Mouse (Mus musculus) embryonic facial prominence, embryonic 13.5 days (tissue): ENCODE data around the gene Psmg4. TPM values are rescaled to one million over a fixed set of nuclear protein-coding genes. Genes with fewer than 3 reads are reported as not detected.

ENCODE experiments used
- ATAC-seq: fragments of 200-750 bp; cut with Nextera tagmentation; 2 replicates; pipeline ENCODE4 v1.8.0; 2017; ENCODE audit warnings: low read depth; ENCODE audit not compliant: insufficient number of reproducible peaks, insufficient read depth, low FRiP score, low TSS enrichment
- H3K27ac ChIP-seq: fragments of 300-500 bp; sonication (generic); 2 replicates; pipeline ENCODE4 v1.5.1; 2015; ENCODE audit warnings: moderate library complexity, mild to moderate bottlenecking, inconsistent platforms
- H3K27me3 ChIP-seq: fragments of 300-500 bp; sonication (generic); 2 replicates; pipeline ENCODE4 v1.6.1; 2015; ENCODE audit warnings: mild to moderate bottlenecking, inconsistent platforms
- H3K36me3 ChIP-seq: fragments of 300-500 bp; sonication (generic); 2 replicates; pipeline ENCODE4 v1.6.1; 2015; ENCODE audit warnings: mild to moderate bottlenecking, inconsistent platforms
- H3K4me1 ChIP-seq: fragments of 300-500 bp; sonication (generic); 2 replicates; pipeline ENCODE4 v1.6.1; 2015; ENCODE audit warnings: inconsistent platforms
- H3K4me2 ChIP-seq: fragments of 300-500 bp; sonication (generic); 2 replicates; pipeline ENCODE4 v1.6.1; 2015; ENCODE audit warnings: moderate library complexity, mild to moderate bottlenecking, inconsistent platforms
- H3K4me3 ChIP-seq: fragments of 300-500 bp; sonication (generic); 2 replicates; pipeline ENCODE4 v1.5.1; 2015; ENCODE audit warnings: mild to moderate bottlenecking, inconsistent platforms
- H3K9ac ChIP-seq: fragments of 300-500 bp; sonication (generic); 2 replicates; pipeline ENCODE4 v1.6.1; 2015; ENCODE audit warnings: mild to moderate bottlenecking, inconsistent platforms
- H3K9me3 ChIP-seq: fragments of 300-500 bp; sonication (generic); 2 replicates; pipeline ENCODE4 v1.6.1; 2016; ENCODE audit warnings: inconsistent platforms
- WGBS: fragments of 180-500 bp; shearing (Covaris S2); methylation state at CpG from one replicate; pipeline ENCODE4 v1.1.7; 2015; ENCODE audit warnings: mixed read lengths; 5-methylcytosine and 5-hydroxymethylcytosine counted together
- polyA plus RNA-seq: library from polyadenylated mRNA; unstranded; fragments of >200 nt; fragmentation: Nextera tagmentation; extraction: Ambion mirVana; gene quantifications from 2 replicates; pipeline ENCODE4 v1.2.1, GENCODE M21; 2015

Psmg4 gene
- polyA plus RNA-seq, result 104 and 111 TPM in 2 replicates

DNA sequence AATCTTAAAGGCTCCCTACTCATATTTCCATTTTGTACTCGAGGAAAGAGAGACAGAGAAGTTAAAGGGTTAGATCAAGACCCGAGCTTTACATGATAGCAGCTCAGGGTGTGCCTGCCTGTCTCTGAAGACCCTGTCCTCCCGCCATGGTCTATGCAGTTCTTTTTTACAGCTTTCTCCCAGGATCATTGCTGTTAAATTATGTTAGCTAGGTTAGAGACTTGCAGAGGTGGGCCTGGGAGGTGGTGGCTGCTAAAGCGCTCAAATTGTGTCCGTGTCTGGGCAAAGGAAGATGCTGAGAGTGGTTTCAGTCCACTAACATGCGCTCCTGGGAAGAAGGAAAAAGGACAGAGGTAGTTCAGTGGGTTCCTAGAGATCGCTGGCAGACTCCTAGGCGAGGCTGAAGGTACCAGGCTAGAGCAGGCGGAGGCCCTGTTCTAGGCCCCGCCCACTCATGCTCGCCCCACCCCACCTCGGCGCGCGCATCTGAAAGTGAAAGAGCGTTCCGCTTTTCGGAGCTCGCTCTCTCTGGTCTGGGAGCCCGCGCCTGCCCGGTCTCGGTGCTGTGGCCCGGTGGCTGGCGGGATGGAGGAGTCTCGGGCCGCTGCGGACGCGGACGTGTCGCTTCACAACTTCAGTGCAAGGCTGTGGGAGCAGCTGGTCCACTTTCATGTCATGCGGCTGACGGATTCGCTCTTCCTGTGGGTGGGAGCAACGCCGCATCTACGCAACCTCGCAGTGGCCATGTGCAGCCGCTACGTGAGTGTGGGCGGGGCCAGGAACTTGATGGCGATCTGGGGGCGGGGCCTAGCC, at the start of gene Psmg4:
Gene Psmg4, plus strand, starts transcription at position 474 of the 813 bp plus-strand sequence.
- Histone ChIP-seq H3K9ac (peak within 1 kb of the TSS; percentile 76), H3K4me1 (peaks cover 13% of the 10 kb centered on the region), H3K4me2 (peak within 1 kb of the TSS; percentile 69), H3K36me3 (peaks cover 11% of the 10 kb centered on the region), H3K9me3 (no peaks in the 10 kb centered on the region), H3K27me3 (no peaks in the 10 kb centered on the region), H3K27ac (peak within 1 kb of the TSS; percentile 93), H3K4me3 (peak within 1 kb of the TSS; percentile 69)
- ATAC-seq, result peak; percentile 93
- WGBS, result 2% methylated on average over 44 of the region's 44 CpGs

DNA sequence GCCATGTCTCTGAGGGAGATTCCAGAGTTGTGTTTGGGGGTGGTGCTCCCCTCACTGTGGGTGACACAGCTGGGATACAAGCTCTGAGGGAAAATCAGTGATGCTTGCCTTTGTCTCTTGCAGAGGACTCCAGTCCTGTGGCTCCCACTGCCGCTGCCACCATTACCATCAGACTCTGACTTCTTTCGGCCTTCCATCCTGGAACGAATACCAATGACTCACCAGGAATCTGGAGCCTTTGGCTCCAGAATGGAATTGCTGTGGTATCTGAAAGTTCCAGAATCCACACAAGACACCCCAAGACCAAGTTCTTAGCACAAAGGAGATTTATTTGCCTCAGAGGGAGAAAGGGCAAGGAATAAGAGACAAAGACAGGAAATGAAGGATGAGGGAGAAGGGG, 49.7 kb upstream of the Psmg4 start:
- Histone ChIP-seq H3K4me3 (no peak overlapping the region), H3K9me3 (no peaks in the 10 kb centered on the region), H3K4me1 (peaks cover 4% of the 10 kb centered on the region; the same call in 1 of the 2 replicates), H3K36me3 (no peaks in the 10 kb centered on the region), H3K9ac (no peak overlapping the region), H3K4me2 (no peak overlapping the region), H3K27ac (no peak overlapping the region), H3K27me3 (no peaks in the 10 kb centered on the region)
- WGBS, result 90% methylated on average over 3 of the region's 3 CpGs
- ATAC-seq, result no peak

DNA sequence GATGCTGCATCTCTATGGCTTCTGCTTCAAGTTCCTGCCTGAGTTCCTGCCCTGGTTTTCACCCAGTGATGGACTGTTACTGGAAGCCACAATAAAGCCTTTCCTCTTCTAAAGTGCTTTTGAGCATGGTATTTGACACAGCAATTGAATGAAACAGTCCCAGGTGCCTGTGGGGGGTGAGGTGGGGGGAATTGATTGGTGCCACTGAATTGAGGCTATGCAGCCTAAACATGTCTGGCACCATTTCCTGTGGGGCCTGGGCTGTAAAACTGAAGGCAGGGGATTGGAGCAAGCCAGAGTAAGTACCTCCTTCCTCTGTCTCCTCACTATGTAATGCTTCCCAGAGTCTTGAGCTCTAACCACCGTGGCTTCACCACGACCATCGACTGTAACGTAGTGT, 48.1 kb upstream of the Psmg4 start:
- peaks cover 4% of the 10 kb centered on the region; the same call in 1 of the 2 replicates for H3K4me1 ChIP-seq
- H3K36me3 ChIP-seq, result no peaks in the 10 kb centered on the region
- H3K4me3 ChIP-seq, result no peak overlapping the region
- no peak overlapping the region for H3K9ac ChIP-seq
- H3K27ac ChIP-seq, result no peak overlapping the region
- 63% methylated on average over 4 of the region's 4 CpGs for WGBS
- H3K4me2 ChIP-seq, result no peak overlapping the region
- H3K27me3 ChIP-seq, result no peaks in the 10 kb centered on the region
- H3K9me3 ChIP-seq, result no peaks in the 10 kb centered on the region
- no peak for ATAC-seq

DNA sequence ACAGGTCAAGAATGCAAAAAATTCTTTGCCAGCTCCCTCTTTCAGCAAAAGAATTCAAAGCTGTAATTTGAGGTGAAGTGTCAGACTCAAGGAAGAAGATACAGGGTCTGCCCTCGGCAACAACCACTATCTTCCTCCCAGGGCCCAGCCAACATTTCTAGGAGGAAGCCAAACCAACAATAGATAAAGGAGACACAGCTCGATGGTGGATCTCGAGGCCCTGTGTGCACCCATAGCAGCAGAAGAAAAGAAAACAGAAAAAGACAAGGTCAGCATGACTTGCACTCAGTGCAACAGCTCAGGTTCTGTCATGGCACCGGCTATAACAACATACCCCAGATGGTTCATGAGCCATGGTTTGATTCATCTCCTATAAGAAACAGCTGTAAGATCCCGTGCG, 46.3 kb upstream of the Psmg4 start:
- Histone ChIP-seq H3K4me3 (no peak overlapping the region), H3K4me1 (peaks cover 4% of the 10 kb centered on the region; the same call in 1 of the 2 replicates), H3K9me3 (no peaks in the 10 kb centered on the region), H3K9ac (no peak overlapping the region), H3K36me3 (no peaks in the 10 kb centered on the region), H3K4me2 (no peak overlapping the region), H3K27ac (no peak overlapping the region), H3K27me3 (no peaks in the 10 kb centered on the region)
- 66% methylated on average over 6 of the region's 6 CpGs for WGBS
- ATAC-seq, result no peak

DNA sequence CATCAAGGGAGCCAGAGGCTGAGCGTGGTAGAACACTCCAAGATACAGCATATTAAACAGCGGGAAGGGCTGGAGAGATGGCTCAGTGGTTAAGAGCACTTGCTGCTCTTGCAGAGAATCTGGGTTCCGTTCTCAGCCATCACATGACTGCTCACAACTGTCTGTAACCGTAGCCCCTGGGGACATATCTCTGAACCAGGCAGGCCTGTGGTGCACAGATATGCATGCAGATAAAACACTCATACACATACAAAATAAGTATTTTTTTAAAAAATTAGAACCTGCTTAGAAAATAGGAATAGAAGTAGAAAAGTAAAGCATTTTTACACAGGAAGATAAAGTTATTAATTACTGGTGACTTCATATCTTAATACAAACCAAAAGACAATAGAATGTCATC, 43.9 kb upstream of the Psmg4 start:
- no peak overlapping the region for H3K27ac ChIP-seq
- H3K4me3 ChIP-seq, result no peak overlapping the region
- H3K36me3 ChIP-seq, result no peaks in the 10 kb centered on the region
- ATAC-seq, result no peak
- H3K4me1 ChIP-seq, result peaks cover 4% of the 10 kb centered on the region; the same call in 1 of the 2 replicates
- 73% methylated on average over 4 of the region's 4 CpGs for WGBS
- H3K9ac ChIP-seq, result no peak overlapping the region
- no peaks in the 10 kb centered on the region for H3K9me3 ChIP-seq
- no peaks in the 10 kb centered on the region for H3K27me3 ChIP-seq
- H3K4me2 ChIP-seq, result no peak overlapping the region

DNA sequence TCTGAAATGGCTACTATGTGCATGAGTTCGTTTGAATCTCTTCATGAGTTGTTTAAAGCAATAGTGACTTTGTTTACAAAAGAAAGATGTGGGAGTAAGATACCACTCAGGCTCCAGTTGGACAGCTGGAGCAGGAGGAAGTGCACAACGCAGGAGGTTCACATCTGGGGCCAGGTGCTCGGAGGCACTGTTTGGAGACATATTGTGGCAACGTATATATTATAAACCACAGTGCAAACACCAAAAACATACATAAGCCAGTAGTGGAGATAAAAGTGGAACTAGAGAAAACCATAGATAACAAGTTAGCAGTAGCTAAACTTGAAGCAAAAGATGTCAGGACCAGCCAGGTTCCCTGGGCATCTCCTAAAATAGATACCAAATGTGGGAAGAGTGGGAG, 43.4 kb upstream of the Psmg4 start:
- Histone ChIP-seq H3K4me2 (no peak overlapping the region), H3K4me3 (no peak overlapping the region), H3K4me1 (peaks cover 4% of the 10 kb centered on the region; the same call in 1 of the 2 replicates), H3K36me3 (peaks cover 4% of the 10 kb centered on the region; the same call in 1 of the 2 replicates), H3K27me3 (no peaks in the 10 kb centered on the region), H3K27ac (no peak overlapping the region), H3K9me3 (no peaks in the 10 kb centered on the region), H3K9ac (no peak overlapping the region)
- WGBS, result 71% methylated on average over 4 of the region's 4 CpGs
- ATAC-seq, result no peak

DNA sequence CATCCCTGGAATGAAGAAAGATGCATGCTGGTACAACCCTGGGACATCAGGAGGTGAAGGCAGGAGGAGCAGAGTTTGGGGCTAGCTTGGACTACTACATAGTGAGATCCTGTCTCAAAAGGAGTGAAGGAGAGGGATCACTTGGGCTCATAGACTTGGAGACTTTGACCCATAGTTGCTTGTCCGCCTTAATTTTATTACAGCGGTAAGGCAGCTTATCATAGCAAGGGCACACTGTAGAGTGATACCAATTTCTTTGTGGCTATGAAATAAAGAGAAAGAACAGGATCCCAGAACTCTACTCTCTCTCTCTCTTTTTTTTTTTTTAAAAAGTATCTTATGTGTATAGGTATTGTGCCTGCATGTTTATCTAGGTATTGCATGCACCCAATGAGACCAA, 42.2 kb upstream of the Psmg4 start:
- ATAC-seq, result no peak
- Histone ChIP-seq H3K4me3 (no peak overlapping the region), H3K4me2 (no peak overlapping the region), H3K9ac (no peak overlapping the region), H3K36me3 (peaks cover 7% of the 10 kb centered on the region; the same call in 1 of the 2 replicates), H3K27ac (no peak overlapping the region), H3K4me1 (peaks cover 9% of the 10 kb centered on the region; the same call in 1 of the 2 replicates), H3K9me3 (no peaks in the 10 kb centered on the region), H3K27me3 (no peaks in the 10 kb centered on the region)
- 97% methylated on average over 2 of the region's 2 CpGs for WGBS

DNA sequence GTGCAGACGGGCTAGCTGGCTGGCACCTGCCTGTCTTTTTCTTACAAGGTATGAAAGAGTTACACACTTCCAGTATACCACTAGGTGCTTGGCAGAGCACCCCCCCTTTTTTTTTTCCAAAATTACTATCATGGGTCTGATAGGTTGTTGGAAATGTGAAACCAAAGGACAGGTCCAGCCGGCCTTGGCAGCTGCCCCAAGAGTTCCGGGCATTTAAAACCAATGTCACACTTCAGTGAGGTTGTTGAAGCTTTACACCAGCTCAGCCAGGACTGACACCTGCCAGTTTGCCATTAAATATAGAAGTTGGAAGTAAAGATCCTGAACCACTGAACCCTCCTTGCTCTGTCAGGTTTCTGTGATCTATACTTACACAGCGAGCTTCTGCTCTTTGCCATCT, 37.1 kb upstream of the Psmg4 start:
- Histone ChIP-seq H3K27me3 (no peaks in the 10 kb centered on the region), H3K4me2 (peak overlapping the region; percentile 31), H3K4me1 (peaks cover 26% of the 10 kb centered on the region), H3K27ac (no peak overlapping the region), H3K36me3 (peaks cover 11% of the 10 kb centered on the region; the same call in 1 of the 2 replicates), H3K4me3 (no peak overlapping the region), H3K9me3 (no peaks in the 10 kb centered on the region), H3K9ac (no peak overlapping the region)
- no peak for ATAC-seq
- WGBS, result 81% methylated on average over 4 of the region's 4 CpGs

DNA sequence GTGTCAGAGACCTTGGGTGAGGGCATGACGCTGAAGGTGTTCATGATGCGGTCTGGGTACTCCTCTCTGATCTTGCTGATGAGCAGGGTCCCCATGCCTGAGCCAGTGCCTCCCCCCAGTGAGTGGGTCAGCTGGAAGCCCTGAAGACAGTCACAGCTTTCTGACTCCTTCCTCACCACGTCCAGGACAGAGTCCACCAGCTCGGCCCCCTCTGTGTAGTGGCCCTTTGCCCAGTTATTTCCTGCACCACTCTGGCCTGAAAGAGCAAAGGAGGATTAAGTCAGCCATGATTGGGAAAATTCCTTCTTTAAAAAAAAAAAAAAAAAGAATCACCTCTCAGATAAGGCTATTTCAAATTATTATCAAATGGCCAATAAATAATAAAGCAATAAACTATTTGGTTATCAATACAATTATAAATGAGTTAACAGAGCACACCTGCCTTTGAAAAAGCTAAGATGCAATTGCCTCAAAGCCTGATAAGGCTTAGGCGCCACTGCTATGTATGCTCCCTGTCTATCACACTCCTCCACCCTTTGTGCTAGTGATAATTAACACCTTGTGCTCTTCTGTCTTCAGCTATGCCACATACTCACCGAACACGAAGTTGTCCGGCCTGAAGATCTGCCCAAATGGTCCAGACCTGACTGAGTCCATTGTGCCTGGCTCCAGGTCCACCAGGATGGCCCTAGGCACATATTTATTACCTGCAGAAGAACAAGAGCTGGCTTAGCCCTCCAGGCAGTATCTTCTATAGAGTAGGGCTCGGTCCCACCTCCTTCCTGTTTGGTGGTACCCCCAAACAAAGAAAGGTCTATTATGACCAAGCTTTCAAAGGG, 34.3 kb upstream of the Psmg4 start:
- H3K36me3 ChIP-seq, result peaks cover 11% of the 10 kb centered on the region; the same call in 1 of the 2 replicates
- no peaks in the 10 kb centered on the region for H3K9me3 ChIP-seq
- no peak overlapping the region for H3K27ac ChIP-seq
- ATAC-seq, result no peak
- 0 out of 2 replicates have a peak, but pooled peaks cover under 1% of the 10 kb centered on the region for H3K27me3 ChIP-seq
- H3K9ac ChIP-seq, result no peak overlapping the region; the same call in 1 of the 2 replicates
- peaks cover 53% of the 10 kb centered on the region for H3K4me1 ChIP-seq
- H3K4me2 ChIP-seq, result peak overlapping the region; percentile 84
- 60% methylated on average over 9 of the region's 9 CpGs for WGBS
- peak overlapping the region; percentile 67 for H3K4me3 ChIP-seq

DNA sequence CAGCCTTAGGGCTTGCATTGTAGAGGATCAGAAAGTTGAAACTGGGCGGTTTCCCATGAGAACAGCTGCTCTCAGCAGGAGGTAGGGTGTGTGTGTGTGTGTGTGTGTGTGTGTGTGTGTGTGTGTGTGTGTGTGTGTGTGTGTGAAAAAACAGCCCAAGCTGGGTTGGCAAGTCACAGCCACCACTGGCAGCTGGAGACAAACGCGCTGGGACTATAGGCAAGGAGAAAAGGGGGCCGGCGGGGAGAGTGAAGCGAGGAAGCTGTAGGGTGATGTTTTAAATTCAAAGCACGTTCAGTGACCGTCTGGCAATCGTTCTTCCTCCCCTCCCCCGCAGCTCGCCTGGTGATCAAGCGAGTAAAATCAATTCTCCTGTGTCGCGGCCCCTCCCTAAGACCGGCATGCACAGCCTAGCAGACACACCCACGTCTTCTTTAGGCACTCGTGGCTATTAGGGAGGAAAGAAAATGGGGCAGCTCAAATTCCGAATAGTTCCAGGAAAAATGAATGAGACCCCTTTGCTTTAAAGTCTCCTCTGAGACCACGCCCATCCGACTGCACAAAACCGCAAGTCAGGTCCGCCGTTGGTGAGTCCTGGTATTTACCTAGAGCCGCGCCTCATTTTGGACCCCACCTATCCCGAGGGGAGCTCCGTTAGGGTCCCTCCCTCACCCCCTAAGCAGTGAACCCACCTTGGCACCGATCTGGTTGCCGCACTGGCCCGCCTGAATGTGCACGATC, 33.1 kb upstream of the Psmg4 start:
- 0 out of 2 replicates have a peak, but pooled peaks cover 5% of the 10 kb centered on the region for H3K36me3 ChIP-seq
- H3K4me2 ChIP-seq, result peak overlapping the region; percentile 84
- peaks cover 5% of the 10 kb centered on the region; the same call in 1 of the 2 replicates for H3K27me3 ChIP-seq
- under 1% methylated on average over 31 of the region's 31 CpGs for whole genome bisulfite sequencing
- H3K9ac ChIP-seq, result peak overlapping the region; percentile 75
- H3K4me3 ChIP-seq, result peak overlapping the region; percentile 67
- peak overlapping the region; percentile 86 for H3K27ac ChIP-seq
- H3K4me1 ChIP-seq, result peaks cover 58% of the 10 kb centered on the region
- ATAC-seq, result peak; percentile 74; the same call in 1 of the 2 replicates
- no peaks in the 10 kb centered on the region for H3K9me3 ChIP-seq

DNA sequence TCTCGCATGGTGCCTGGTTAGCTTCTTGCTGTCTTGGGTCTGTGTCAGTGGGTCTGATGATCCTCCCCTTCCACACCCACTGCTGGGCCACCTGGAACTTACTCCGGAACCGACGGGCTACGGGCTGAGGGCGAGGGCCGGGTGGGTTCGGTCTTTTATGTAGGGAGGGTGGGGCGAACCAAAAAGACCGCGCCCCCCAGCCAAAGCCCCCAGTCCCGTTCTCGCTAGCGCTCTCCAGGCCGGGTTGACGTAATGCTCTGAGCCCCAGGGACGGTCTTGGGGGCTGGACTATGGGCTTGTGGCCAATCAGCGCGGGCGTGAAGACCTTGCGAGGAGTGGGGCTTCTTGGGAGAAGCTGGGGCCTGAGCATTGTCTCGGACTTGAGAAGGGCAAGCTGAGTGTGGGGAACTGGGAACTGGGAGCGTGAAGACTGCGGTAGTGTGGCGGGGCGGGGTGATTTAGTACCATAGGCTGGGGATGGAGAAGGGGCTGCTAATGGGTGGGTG, 32.5 kb upstream of the Psmg4 start, which contains the start of gene Tubb2b:
Gene Tubb2b, minus strand, starts transcription at position 241 of the 506 bp plus-strand sequence.
- peak within 1 kb of the TSS; percentile 67 for H3K4me3 ChIP-seq
- peak; percentile 90 for ATAC-seq
- under 1% methylated on average over 26 of the region's 26 CpGs for WGBS
- no peaks in the 10 kb centered on the region for H3K9me3 ChIP-seq
- peak within 1 kb of the TSS; percentile 86 for H3K27ac ChIP-seq
- 0 out of 2 replicates have a peak, but pooled peaks cover 5% of the 10 kb centered on the region for H3K36me3 ChIP-seq
- H3K4me2 ChIP-seq, result peak within 1 kb of the TSS; percentile 84
- H3K4me1 ChIP-seq, result peaks cover 56% of the 10 kb centered on the region
- peaks cover 5% of the 10 kb centered on the region; the same call in 1 of the 2 replicates for H3K27me3 ChIP-seq
- H3K9ac ChIP-seq, result peak within 1 kb of the TSS; percentile 75
